Mouse (Mus musculus) CH12.LX (cell line): ENCODE results near the gene Med4. TPM values are rescaled to one million over a fixed set of nuclear protein-coding genes. Genes with fewer than 3 reads are reported as not detected.
"Not testable (repeated sequence)": the region's sequence is repeated elsewhere in the genome, so short reads cannot be mapped to it uniquely, and the experiment has no call there.

Source experiments
- DNase-seq: peaks from one replicate; pipeline ENCODE4 v3.0.0-alpha.2; 2013; ENCODE audit errors: extremely low read depth
- H3K27ac ChIP-seq: 2 replicates; pipeline ENCODE4 v1.5.1; 2012; ENCODE audit warnings: low read depth, mild to moderate bottlenecking, control low read depth, moderate library complexity; ENCODE audit not compliant: insufficient read depth
- H3K27me3 ChIP-seq: replicated peaks from 2 replicates; pipeline ENCODE3; 2012; ENCODE audit warnings: inconsistent platforms
- H3K36me3 ChIP-seq, 2 experiments: replicated peaks in 1 of 2; 2 replicates each; pipeline versions ENCODE3 to v1.6.1; 2012; ENCODE audit warnings: inconsistent platforms in 1 of 2, low read length in 1 of 2, mild to moderate bottlenecking in 1 of 2, mixed read lengths in 1 of 2, moderate library complexity in 1 of 2; ENCODE audit not compliant: control insufficient read depth in 1 of 2, insufficient read depth in 1 of 2
- H3K4me1 ChIP-seq, 2 experiments: 2 replicates each; pipeline ENCODE4 v1.6.1; 2012; ENCODE audit warnings: inconsistent platforms in 1 of 2, moderate library complexity in 1 of 2; ENCODE audit not compliant: insufficient read depth in 2 of 2, control insufficient read depth in 1 of 2
- H3K4me2 ChIP-seq: 2 replicates; pipeline ENCODE4 v1.6.1; 2012; ENCODE audit warnings: low read depth, mild to moderate bottlenecking, control low read depth; ENCODE audit not compliant: poor library complexity, insufficient read depth, severe bottlenecking
- H3K4me3 ChIP-seq, 3 experiments: fragments of 150-350 bp in 1 of 3; sonication (generic) in 1 of 3; replicated peaks in 1 of 3; 2 replicates each; pipeline versions ENCODE3 to v1.5.1; 2011 to 2012; ENCODE audit warnings: low read depth in 2 of 3, low read length in 2 of 3, mild to moderate bottlenecking in 2 of 3, moderate library complexity in 2 of 3, control low read depth in 1 of 3, improper control_type of control experiment in 1 of 3, inconsistent platforms in 1 of 3, mixed read lengths in 1 of 3; ENCODE audit not compliant: poor library complexity in 1 of 3
- H3K79me2 ChIP-seq: replicated peaks from 2 replicates; pipeline ENCODE4 v1.6.1; 2012; ENCODE audit warnings: mild to moderate bottlenecking, moderate library complexity; ENCODE audit not compliant: control insufficient read depth, poor library complexity, insufficient read depth, severe bottlenecking; ENCODE audit errors: extremely low read depth
- H3K9ac ChIP-seq: 2 replicates; pipeline ENCODE4 v1.6.1; 2012; ENCODE audit warnings: low read depth, mild to moderate bottlenecking, control low read depth, moderate library complexity; ENCODE audit not compliant: insufficient read depth
- H3K9me3 ChIP-seq: replicated peaks from 2 replicates; pipeline ENCODE3; 2012; ENCODE audit warnings: low read length, inconsistent platforms, mixed read lengths
- CTCF ChIP-seq, 2 experiments: IDR thresholded peaks in 1 of 2; conservative IDR thresholded peaks in 1 of 2; 2 replicates each; pipeline ENCODE4 v1.5.1; 2011 to 2012; ENCODE audit warnings: low read depth in 2 of 2, low read length in 2 of 2, improper control_type of control experiment in 1 of 2, inconsistent platforms in 1 of 2, mild to moderate bottlenecking in 1 of 2, moderate library complexity in 1 of 2
- JUND ChIP-seq: conservative IDR thresholded peaks from 2 replicates; pipeline ENCODE4 v1.6.1; 2011; ENCODE audit warnings: low read depth, low read length, improper control_type of control experiment
- MAFK ChIP-seq: IDR thresholded peaks from 2 replicates; pipeline ENCODE4 v1.6.1; 2011; ENCODE audit warnings: low read length, improper control_type of control experiment; ENCODE audit not compliant: insufficient replicate concordance
- MAX ChIP-seq: IDR thresholded peaks from 2 replicates; pipeline ENCODE4 v1.6.1; 2011; ENCODE audit warnings: low read length, improper control_type of control experiment
- TCF12 ChIP-seq: IDR thresholded peaks from 2 replicates; pipeline ENCODE4 v1.6.1; 2014; ENCODE audit warnings: low read depth, mild to moderate bottlenecking, inconsistent platforms, low read length, improper control_type of control experiment
- UBTF ChIP-seq: IDR thresholded peaks from 2 replicates; pipeline ENCODE4 v1.6.1; 2012; ENCODE audit warnings: low read depth, mild to moderate bottlenecking, inconsistent platforms, low read length, improper control_type of control experiment, moderate library complexity
- ZKSCAN1 ChIP-seq: IDR thresholded peaks from 2 replicates; pipeline ENCODE4 v1.6.1; 2012; ENCODE audit warnings: low read depth, inconsistent platforms, low read length, improper control_type of control experiment, borderline replicate concordance
- ZMIZ1 ChIP-seq: IDR thresholded peaks from 2 replicates; pipeline ENCODE4 v1.6.1; 2012; ENCODE audit warnings: low read depth, mild to moderate bottlenecking, inconsistent platforms, low read length, improper control_type of control experiment
- ZNF384 ChIP-seq: IDR thresholded peaks from 2 replicates; pipeline ENCODE4 v1.6.1; 2012; ENCODE audit warnings: low read depth, low read length, improper control_type of control experiment, inconsistent platforms
- dilution Hi-C: fragments of 300-500 bp; cut with MboI; formaldehyde crosslinking; loops from 2 replicates; pipeline ENCODE4 v1.14.3; 2020; ENCODE audit warnings: low sequenced_read_pairs; ENCODE audit not compliant: extremely low pct_unique_long_range_greater_than_20kb, extremely low pct_ligation_motif_present
- in situ Hi-C: fragments of 300-500 bp; cut with MboI; formaldehyde crosslinking; loops from 3 replicates; pipeline ENCODE4 v1.14.3; 2019; ENCODE audit warnings: low sequenced_read_pairs, low pct_ligation_motif_present, low pct_unique_long_range_greater_than_20kb, mixed read lengths
- polyA plus RNA-seq: library from polyadenylated mRNA; unstranded; fragments of >175 nt; gene quantifications from 2 replicates; pipeline ENCODE4 v1.2.1, GENCODE M21; 2012; ENCODE audit warnings: low read depth; ENCODE audit not compliant: insufficient read length
- total RNA-seq, 2 experiments: library from RNA; depleted of rRNA; stranded (reverse); fragments of 300-350 nt in 1 of 2; fragments of >200 nt in 1 of 2; gene quantifications; 2 replicates each; pipeline ENCODE4 v1.2.3; 2012 to 2014

The Med4 gene
- total and polyA plus RNA-seq, 3 experiments: 45.6 to 61.5 (median 60.7) TPM

DNA sequence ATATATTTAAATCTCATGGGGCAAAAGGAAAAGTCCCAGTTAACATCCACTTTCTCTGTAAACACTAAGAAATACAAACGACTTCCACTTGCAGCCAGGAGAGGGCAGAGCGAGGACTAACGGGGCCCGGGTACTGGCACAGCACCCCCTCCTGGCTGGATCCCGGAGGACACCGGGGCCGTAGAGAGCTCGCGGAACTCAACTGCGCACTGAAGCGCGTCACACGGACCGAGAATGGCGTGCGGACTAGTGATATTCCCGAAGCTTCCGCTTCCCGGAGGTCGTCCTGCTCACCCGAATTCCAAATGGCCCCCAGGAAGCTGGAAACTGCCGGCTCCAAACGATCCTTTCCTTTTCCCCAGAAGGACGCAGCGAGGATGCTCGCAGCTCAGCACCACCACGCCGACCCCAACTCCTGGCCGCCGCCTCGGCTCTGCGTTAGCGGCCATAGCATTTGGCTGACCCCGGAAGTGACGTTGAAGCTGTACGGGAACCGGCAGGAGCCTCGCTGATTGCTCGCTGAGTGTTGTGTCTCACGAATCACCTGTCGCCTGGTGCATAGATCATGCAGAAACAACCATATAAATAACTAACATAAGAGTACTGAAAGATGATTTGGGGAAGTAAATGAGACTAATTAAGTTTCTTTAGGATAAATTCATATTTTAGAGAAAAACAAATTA lies 15.1 kb downstream of the Med4 start, which contains the start of gene Sucla2 (continued):
- TF ChIP-seq CTCF (conservative IDR thresholded peaks at IDR 0.05 in 1 of 2, IDR thresholded peaks at IDR 0.05 in 1 of 2; ENCODE audit: low read depth in 2 of 2, low read length in 2 of 2) (peak; percentile 70 to 100), ZMIZ1 (peak; percentile 41; the same call in 1 of the 2 replicates), ZNF384 (peak; percentile 60; the same call in 1 of the 2 replicates), UBTF (no peak), TCF12 (peak; percentile 79), MAX (peak; percentile 53)

DNA sequence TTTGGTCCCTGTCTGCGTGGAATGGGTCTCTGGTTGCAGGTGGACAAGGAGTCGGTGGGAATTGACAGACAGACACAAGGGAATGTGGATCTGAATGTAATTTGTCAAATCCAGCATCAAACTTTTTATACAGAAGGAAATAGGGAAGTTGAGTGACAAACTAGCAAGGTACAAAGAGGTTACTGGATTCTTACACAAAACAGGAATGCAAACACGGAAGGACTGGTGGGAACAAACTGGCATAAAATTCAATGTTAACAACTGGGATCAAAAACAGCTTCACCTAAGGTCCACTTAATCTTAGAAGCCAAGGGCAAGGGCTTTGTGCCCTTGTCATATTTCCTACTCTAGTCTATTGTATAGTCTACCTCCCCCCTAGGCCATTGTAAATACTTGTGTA lies 18.8 kb downstream of the Med4 start:
- H3K79me2 ChIP-seq, H3K27ac ChIP-seq, DNase-seq, H3K9me3 ChIP-seq, in situ Hi-C loops, H3K4me2 ChIP-seq, H3K36me3 ChIP-seq, dilution Hi-C loops, H3K9ac ChIP-seq, H3K4me3 ChIP-seq, H3K27me3 ChIP-seq: not testable (repeated sequence)
- peaks cover 3 to 13% of the 10 kb centered on the region in 2 experiments; a peak in 2 of 4 replicates for H3K4me1 ChIP-seq

GRCm38 (mm10) chr14:73533755-73534465 lies 24.1 kb downstream of the Med4 start:
- peaks cover 6 to 12% of the 10 kb centered on the region in 2 experiments; a peak in 3 of 4 replicates for H3K4me1 ChIP-seq
- in situ Hi-C loops: no loop called here
- DNase-seq: no peak
- no peak overlapping the region for H3K4me2 ChIP-seq
- no peaks in the 10 kb centered on the region for H3K36me3 ChIP-seq
- H3K9ac ChIP-seq: no peak overlapping the region
- dilution Hi-C loops: no loop called here
- H3K4me3 ChIP-seq: no peak overlapping the region
- TF ChIP-seq MAFK: peak; percentile 78; the same call in 1 of the 2 replicates
- no peak for TF ChIP-seq JUND
- TF ChIP-seq ZKSCAN1: no peak
- TF ChIP-seq, all 38 proteins: peak for 1
- no peaks in the 10 kb centered on the region for H3K79me2 ChIP-seq
- H3K9me3 ChIP-seq: no peaks in the 10 kb centered on the region
- no peak overlapping the region for H3K27ac ChIP-seq
- no peaks in the 10 kb centered on the region for H3K27me3 ChIP-seq
